Mouse (Mus musculus) urinary bladder, postnatal 36 days (tissue): Measurements from ENCODE around the gene Tex101.
"Not testable (repeated sequence)": the region's sequence is repeated elsewhere in the genome, so short reads cannot be mapped to it uniquely, and the experiment has no call there.

ENCODE experiments used
- DNase-seq, 2 experiments: peaks; one replicate each; pipeline ENCODE4 v3.0.0; 2022; ENCODE audit warnings: low spot score in 2 of 2, mixed read lengths in 1 of 2

Tex101 gene

GRCm38 (mm10) chr7:24676575-24676974 lies at the start of gene Tex101:
Tex101 (minus strand) TSS chr7:24676675.
- DNase-seq, result no peak

- DNase-seq, result no peak
Observed at GRCm38 (mm10) chr7:24715039-24715438, 38.6 kb upstream of the Tex101 start.

- no peak for DNase-seq
Observed at GRCm38 (mm10) chr7:24708832-24709292, 32.4 kb upstream of the Tex101 start, which contains the start of gene BC049730. BC049730 (plus strand) TSS chr7:24709242.

- DNase-seq, result not testable (repeated sequence)
Observed at GRCm38 (mm10) chr7:24702841-24703240, 26.4 kb upstream of the Tex101 start.

- DNase-seq, result not testable (repeated sequence)
Observed at GRCm38 (mm10) chr7:24697891-24698290, 21.4 kb upstream of the Tex101 start.

- not testable (repeated sequence) for DNase-seq
Observed at GRCm38 (mm10) chr7:24692693-24693092, 16.2 kb upstream of the Tex101 start.

GRCm38 (mm10) chr7:24687519-24687918 lies 11.0 kb upstream of the Tex101 start:
- not testable (repeated sequence) for DNase-seq

GRCm38 (mm10) chr7:24684121-24684520 lies 7.6 kb upstream of the Tex101 start:
- DNase-seq, result not testable (repeated sequence)

GRCm38 (mm10) chr7:24671944-24672439 lies 4.5 kb downstream of the Tex101 start:
- no peak for DNase-seq

- DNase-seq, result no peak
Observed at GRCm38 (mm10) chr7:24664959-24665358, 11.5 kb downstream of the Tex101 start.

GRCm38 (mm10) chr7:24664301-24664700 lies 12.2 kb downstream of the Tex101 start:
- no peak for DNase-seq

- DNase-seq, result peak; percentile 19 to 27
Observed at GRCm38 (mm10) chr7:24662575-24662974, 13.9 kb downstream of the Tex101 start.

- DNase-seq, result peak; percentile 20 to 21
Observed at GRCm38 (mm10) chr7:24661118-24661904, 15.2 kb downstream of the Tex101 start.

- DNase-seq, result no peak
Observed at GRCm38 (mm10) chr7:24659737-24660357, 16.6 kb downstream of the Tex101 start.

GRCm38 (mm10) chr7:24653681-24654080 lies 22.8 kb downstream of the Tex101 start:
- DNase-seq, result peak; percentile 53 to 59

GRCm38 (mm10) chr7:24646486-24646885 lies 30.0 kb downstream of the Tex101 start:
- DNase-seq, result peak in 1 of 2 experiments; percentile 9

GRCm38 (mm10) chr7:24644996-24645395 lies 31.5 kb downstream of the Tex101 start:
- DNase-seq, result no peak

GRCm38 (mm10) chr7:24644492-24644891 lies 32.0 kb downstream of the Tex101 start:
- no peak for DNase-seq

- peak; percentile 40 to 41 for DNase-seq
Observed at GRCm38 (mm10) chr7:24642491-24642890, 34.0 kb downstream of the Tex101 start.

- DNase-seq, result no peak
Observed at GRCm38 (mm10) chr7:24640450-24640849, 36.0 kb downstream of the Tex101 start.

- peak; percentile 16 to 39 for DNase-seq
Observed at GRCm38 (mm10) chr7:24638026-24638856, 38.2 kb downstream of the Tex101 start.

- no peak for DNase-seq
Observed at GRCm38 (mm10) chr7:24637046-24637445, 39.4 kb downstream of the Tex101 start.
